Mouse (Mus musculus): Measurements from ENCODE around the gene Xkr8.
"Not testable (repeated sequence)": the region's sequence is repeated elsewhere in the genome, so short reads cannot be mapped to it uniquely, and the experiment has no call there.

Xkr8 gene

GRCm38 (mm10) chr4:132732148-132732684, at the start of gene Xkr8:
Gene Xkr8, minus strand, starts transcription at chr4:132732546.
- peak; percentile 47 to 50 for DNase-seq (ENCODE audit: low spot score in 2 of 2)

- no peak for DNase-seq (ENCODE audit: low spot score in 2 of 2)
These were observed 47.9 kb upstream of the Xkr8 start for GRCm38 (mm10) chr4:132780288-132780687.

GRCm38 (mm10) chr4:132778562-132779201, 46.3 kb upstream of the Xkr8 start:
- DNase-seq (ENCODE audit: low spot score in 2 of 2), result no peak

GRCm38 (mm10) chr4:132776764-132777163, 44.4 kb upstream of the Xkr8 start:
- DNase-seq (ENCODE audit: low spot score in 2 of 2), result peak; percentile 86 to 88

GRCm38 (mm10) chr4:132774905-132775304, 42.6 kb upstream of the Xkr8 start:
- no peak for DNase-seq (ENCODE audit: low spot score in 2 of 2)

- no peak for DNase-seq (ENCODE audit: low spot score in 2 of 2)
These were observed 39.4 kb upstream of the Xkr8 start for GRCm38 (mm10) chr4:132771776-132772175.

- peak; percentile 99 to 100 for DNase-seq (ENCODE audit: low spot score in 2 of 2)
These were observed 35.8 kb upstream of the Xkr8 start, which contains the start of gene Rpa2 for GRCm38 (mm10) chr4:132767914-132768876. Gene Rpa2, plus strand, starts transcription at chr4:132768332.

- not testable (repeated sequence) for DNase-seq (ENCODE audit: low spot score in 2 of 2)
These were observed 30.8 kb upstream of the Xkr8 start for GRCm38 (mm10) chr4:132763125-132763524.

- no peak for DNase-seq (ENCODE audit: low spot score in 2 of 2)
These were observed 30.3 kb upstream of the Xkr8 start for GRCm38 (mm10) chr4:132762602-132763001.

GRCm38 (mm10) chr4:132760296-132760695, 27.9 kb upstream of the Xkr8 start:
- DNase-seq (ENCODE audit: low spot score in 2 of 2), result no peak

- DNase-seq (ENCODE audit: low spot score in 2 of 2), result peak; percentile 24 to 52
These were observed 25.4 kb upstream of the Xkr8 start for GRCm38 (mm10) chr4:132757633-132758351.

GRCm38 (mm10) chr4:132756974-132757373, 24.6 kb upstream of the Xkr8 start, which contains the start of gene Smpdl3b:
Gene Smpdl3b, minus strand, starts transcription at chr4:132757252.
- peak; percentile 82 to 84 for DNase-seq (ENCODE audit: low spot score in 2 of 2)

GRCm38 (mm10) chr4:132752992-132753391, 20.6 kb upstream of the Xkr8 start:
- DNase-seq (ENCODE audit: low spot score in 2 of 2), result no peak

GRCm38 (mm10) chr4:132749258-132749982, 17.1 kb upstream of the Xkr8 start:
- no peak for DNase-seq (ENCODE audit: low spot score in 2 of 2)

GRCm38 (mm10) chr4:132748778-132749177, 16.4 kb upstream of the Xkr8 start:
- DNase-seq (ENCODE audit: low spot score in 2 of 2), result no peak

GRCm38 (mm10) chr4:132747664-132748259, 15.4 kb upstream of the Xkr8 start:
- DNase-seq (ENCODE audit: low spot score in 2 of 2), result no peak

GRCm38 (mm10) chr4:132746911-132747517, 14.7 kb upstream of the Xkr8 start:
- no peak for DNase-seq (ENCODE audit: low spot score in 2 of 2)

GRCm38 (mm10) chr4:132743992-132744911, 11.9 kb upstream of the Xkr8 start:
- DNase-seq (ENCODE audit: low spot score in 2 of 2), result peak; percentile 64 to 67

- DNase-seq (ENCODE audit: low spot score in 2 of 2), result no peak
These were observed 9.1 kb upstream of the Xkr8 start for GRCm38 (mm10) chr4:132741491-132741890.
